Mouse (Mus musculus): ENCODE data around the gene Gtdc1. TPM values are rescaled to one million over a fixed set of nuclear protein-coding genes. Genes with fewer than 3 reads are reported as not detected.

Gtdc1 gene
- total RNA-seq (2017), result 40.5 to 65.8 TPM (median 56.7 TPM) in 3 replicates

GRCm38 (mm10) chr2:44927482-44927811, at the start of gene Gtdc1:
Gtdc1 (minus strand) TSS chr2:44927657.
- no peak for ATAC-seq (replicated peaks; ENCODE audit: insufficient number of reproducible peaks, low FRiP score, low TSS enrichment, poor library complexity, severe bottlenecking)

GRCm38 (mm10) chr2:44977051-44977450, 49.6 kb upstream of the Gtdc1 start:
- no peak for ATAC-seq (replicated peaks; ENCODE audit: insufficient number of reproducible peaks, low FRiP score, low TSS enrichment, poor library complexity, severe bottlenecking)

GRCm38 (mm10) chr2:44976484-44976883, 49.0 kb upstream of the Gtdc1 start:
- ATAC-seq (replicated peaks; ENCODE audit: insufficient number of reproducible peaks, low FRiP score, low TSS enrichment, poor library complexity, severe bottlenecking), result peak; percentile 57; the same call in 1 of the 2 replicates

GRCm38 (mm10) chr2:44973828-44974227, 46.4 kb upstream of the Gtdc1 start:
- no peak for ATAC-seq (replicated peaks; ENCODE audit: insufficient number of reproducible peaks, low FRiP score, low TSS enrichment, poor library complexity, severe bottlenecking)

GRCm38 (mm10) chr2:44970087-44970646, 42.7 kb upstream of the Gtdc1 start:
- no peak for ATAC-seq (replicated peaks; ENCODE audit: insufficient number of reproducible peaks, low FRiP score, low TSS enrichment, poor library complexity, severe bottlenecking)

- no peak for ATAC-seq (replicated peaks; ENCODE audit: insufficient number of reproducible peaks, low FRiP score, low TSS enrichment, poor library complexity, severe bottlenecking)
These were observed 42.2 kb upstream of the Gtdc1 start for GRCm38 (mm10) chr2:44969640-44970039.

- ATAC-seq (replicated peaks; ENCODE audit: insufficient number of reproducible peaks, low FRiP score, low TSS enrichment, poor library complexity, severe bottlenecking), result no peak
These were observed 41.8 kb upstream of the Gtdc1 start for GRCm38 (mm10) chr2:44969226-44969625.

- ATAC-seq (replicated peaks; ENCODE audit: insufficient number of reproducible peaks, low FRiP score, low TSS enrichment, poor library complexity, severe bottlenecking), result no peak
These were observed 38.5 kb upstream of the Gtdc1 start for GRCm38 (mm10) chr2:44965834-44966555.

GRCm38 (mm10) chr2:44962620-44963019, 35.2 kb upstream of the Gtdc1 start:
- no peak for ATAC-seq (replicated peaks; ENCODE audit: insufficient number of reproducible peaks, low FRiP score, low TSS enrichment, poor library complexity, severe bottlenecking)

GRCm38 (mm10) chr2:44961192-44961591, 33.7 kb upstream of the Gtdc1 start:
- ATAC-seq (replicated peaks; ENCODE audit: insufficient number of reproducible peaks, low FRiP score, low TSS enrichment, poor library complexity, severe bottlenecking), result no peak

- no peak for ATAC-seq (replicated peaks; ENCODE audit: insufficient number of reproducible peaks, low FRiP score, low TSS enrichment, poor library complexity, severe bottlenecking)
These were observed 33.1 kb upstream of the Gtdc1 start for GRCm38 (mm10) chr2:44960561-44960960.

GRCm38 (mm10) chr2:44957329-44957797, 29.9 kb upstream of the Gtdc1 start:
- no peak for ATAC-seq (replicated peaks; ENCODE audit: insufficient number of reproducible peaks, low FRiP score, low TSS enrichment, poor library complexity, severe bottlenecking)

GRCm38 (mm10) chr2:44956232-44956631, 28.8 kb upstream of the Gtdc1 start:
- ATAC-seq (replicated peaks; ENCODE audit: insufficient number of reproducible peaks, low FRiP score, low TSS enrichment, poor library complexity, severe bottlenecking), result no peak

- no peak for ATAC-seq (replicated peaks; ENCODE audit: insufficient number of reproducible peaks, low FRiP score, low TSS enrichment, poor library complexity, severe bottlenecking)
These were observed 28.0 kb upstream of the Gtdc1 start for GRCm38 (mm10) chr2:44955506-44955905.

GRCm38 (mm10) chr2:44954180-44954579, 26.7 kb upstream of the Gtdc1 start:
- ATAC-seq (replicated peaks; ENCODE audit: insufficient number of reproducible peaks, low FRiP score, low TSS enrichment, poor library complexity, severe bottlenecking), result no peak

- peak; percentile 71 for ATAC-seq (replicated peaks; ENCODE audit: insufficient number of reproducible peaks, low FRiP score, low TSS enrichment, poor library complexity, severe bottlenecking)
These were observed 25.5 kb upstream of the Gtdc1 start for GRCm38 (mm10) chr2:44952830-44953422.

- no peak for ATAC-seq (replicated peaks; ENCODE audit: insufficient number of reproducible peaks, low FRiP score, low TSS enrichment, poor library complexity, severe bottlenecking)
These were observed 24.3 kb upstream of the Gtdc1 start for GRCm38 (mm10) chr2:44951651-44952213.

- ATAC-seq (replicated peaks; ENCODE audit: insufficient number of reproducible peaks, low FRiP score, low TSS enrichment, poor library complexity, severe bottlenecking), result no peak
These were observed 17.2 kb upstream of the Gtdc1 start for GRCm38 (mm10) chr2:44944689-44945088.

- ATAC-seq (replicated peaks; ENCODE audit: insufficient number of reproducible peaks, low FRiP score, low TSS enrichment, poor library complexity, severe bottlenecking), result no peak
These were observed 3.5 kb upstream of the Gtdc1 start for GRCm38 (mm10) chr2:44930951-44931350.

- ATAC-seq (replicated peaks; ENCODE audit: insufficient number of reproducible peaks, low FRiP score, low TSS enrichment, poor library complexity, severe bottlenecking), result no peak
These were observed 1.2 kb upstream of the Gtdc1 start for GRCm38 (mm10) chr2:44928631-44929030.

All from monocyte, adult 5-6 weeks (primary cell).